Mouse (Mus musculus): ENCODE measurements around the gene Cep128. TPM values are rescaled to one million over a fixed set of nuclear protein-coding genes. Genes with fewer than 3 reads are reported as not detected.

The Cep128 gene
- polyA plus RNA-seq, 1 experiment from 2014 or later = 11.1 TPM

DNA sequence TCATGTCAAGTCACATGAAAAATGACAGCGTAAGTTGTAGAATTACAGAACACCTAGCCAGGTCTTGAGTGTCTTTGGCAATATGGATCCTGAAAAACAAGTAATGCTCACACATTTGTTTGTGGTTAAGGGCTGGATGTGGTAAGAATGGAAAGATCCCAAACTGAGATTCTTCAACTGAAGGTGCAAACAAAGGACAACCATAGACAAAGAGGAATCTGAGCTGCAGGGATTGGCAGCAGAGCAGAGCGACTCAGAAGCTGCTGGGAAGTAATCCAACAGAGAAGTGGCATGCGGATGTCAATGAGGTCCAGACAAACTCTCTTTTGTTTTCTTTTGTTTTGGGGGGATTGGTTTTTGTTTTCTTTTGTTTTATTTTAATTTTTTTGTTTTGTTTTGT lies 121.4 kb downstream of the Cep128 start:
- H3K4me3 ChIP-seq (replicated peaks) = no peak overlapping the region
- 56% methylated on average over 3 of the region's 3 CpGs for WGBS

DNA sequence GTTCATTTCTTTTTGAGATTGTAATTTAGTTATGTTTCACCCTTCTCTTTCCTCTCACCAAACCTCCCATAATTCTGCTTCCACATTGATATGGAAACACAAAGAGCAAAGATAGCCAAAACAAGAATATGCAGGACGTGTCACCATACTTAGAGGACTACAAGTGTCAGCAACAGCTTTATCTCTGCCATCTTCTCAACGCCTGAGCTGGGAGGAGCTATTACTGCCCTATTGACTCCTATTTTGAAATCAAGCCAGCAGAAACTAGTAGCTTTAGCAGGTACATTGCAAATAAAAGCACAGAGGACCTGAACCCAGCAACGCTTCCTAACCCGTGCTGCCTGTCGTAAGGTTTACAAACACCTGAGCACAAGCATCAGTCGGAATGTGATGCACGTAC lies 127.9 kb downstream of the Cep128 start:
- Histone ChIP-seq H3K4me3 (replicated peaks) (no peak overlapping the region), H3K9me3 (replicated peaks) (no peaks in the 10 kb centered on the region), H3K27me3 (no peaks in the 10 kb centered on the region), H3K36me3 (no peaks in the 10 kb centered on the region), H3K27ac (replicated peaks) (no peak overlapping the region), H3K4me2 (replicated peaks) (no peak overlapping the region), H3K9ac (no peak overlapping the region), H3K4me1 (no peaks in the 10 kb centered on the region)
- 88% methylated on average over 7 of the region's 7 CpGs for WGBS
- ATAC-seq (ENCODE audit: insufficient number of reproducible peaks, low FRiP score, low TSS enrichment, low read depth) = no peak

More for the DNA sequence above, 121.4 kb downstream of the Cep128 start:
- H3K27me3 ChIP-seq = no peaks in the 10 kb centered on the region
- no peaks in the 10 kb centered on the region for H3K36me3 ChIP-seq
- H3K4me2 ChIP-seq (replicated peaks) = no peak overlapping the region
- no peaks in the 10 kb centered on the region for H3K9me3 ChIP-seq (replicated peaks)
- no peak overlapping the region for H3K9ac ChIP-seq
- H3K27ac ChIP-seq (replicated peaks) = no peak overlapping the region
- no peaks in the 10 kb centered on the region for H3K4me1 ChIP-seq
- ATAC-seq (ENCODE audit: insufficient number of reproducible peaks, low FRiP score, low TSS enrichment, low read depth) = no peak

DNA sequence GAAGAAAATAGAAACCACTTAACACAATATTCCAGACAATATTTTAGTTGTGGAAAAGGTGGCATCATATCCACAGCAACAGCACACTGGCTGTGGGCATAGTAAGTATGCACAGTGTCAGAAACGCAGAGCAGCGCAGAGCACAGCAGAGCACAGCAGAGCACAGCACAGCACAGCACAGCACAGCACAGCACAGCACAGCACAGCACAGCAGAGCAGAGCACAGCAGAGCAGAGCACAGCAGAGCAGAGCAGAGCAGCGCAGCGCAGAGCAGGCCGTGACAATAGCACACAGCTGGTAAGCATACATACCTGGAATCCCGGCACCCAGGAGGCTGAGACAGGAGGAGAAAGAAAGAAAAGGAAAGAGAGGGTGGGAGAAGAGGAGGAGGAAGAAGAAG lies 129.4 kb downstream of the Cep128 start:
- 91% methylated on average over 6 of the region's 6 CpGs for WGBS
- no peaks in the 10 kb centered on the region for H3K4me1 ChIP-seq
- H3K9me3 ChIP-seq (replicated peaks) = no peaks in the 10 kb centered on the region
- H3K4me2 ChIP-seq (replicated peaks) = no peak overlapping the region
- no peak overlapping the region for H3K9ac ChIP-seq
- no peaks in the 10 kb centered on the region for H3K27me3 ChIP-seq
- no peak for ATAC-seq (ENCODE audit: insufficient number of reproducible peaks, low FRiP score, low TSS enrichment, low read depth)
- H3K4me3 ChIP-seq (replicated peaks) = no peak overlapping the region
- H3K27ac ChIP-seq (replicated peaks) = no peak overlapping the region
- no peaks in the 10 kb centered on the region for H3K36me3 ChIP-seq

DNA sequence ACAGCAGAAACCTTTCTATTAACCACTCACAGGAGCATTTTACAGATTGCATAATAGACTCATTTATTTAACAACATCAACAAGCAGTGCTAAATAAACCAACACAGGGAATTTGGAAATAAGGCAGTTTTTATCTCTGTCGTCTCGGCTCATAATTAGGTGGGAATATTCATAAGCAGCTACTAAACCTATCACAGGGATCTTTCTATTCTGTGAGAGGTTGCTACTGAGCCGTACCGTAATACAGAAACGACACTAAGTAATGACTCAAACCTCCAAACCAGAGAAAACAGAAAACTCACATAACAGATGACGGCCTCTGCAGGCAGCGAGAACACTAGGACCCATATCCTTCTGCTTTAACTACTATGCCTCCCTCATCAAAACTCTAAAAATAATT lies 163.6 kb downstream of the Cep128 start:
- H3K4me3 ChIP-seq (replicated peaks) = no peak overlapping the region
- no peaks in the 10 kb centered on the region for H3K9me3 ChIP-seq (replicated peaks)
- 83% methylated on average over 7 of the region's 7 CpGs for WGBS
- H3K27ac ChIP-seq (replicated peaks) = no peak overlapping the region
- H3K9ac ChIP-seq = no peak overlapping the region
- H3K36me3 ChIP-seq = no peaks in the 10 kb centered on the region
- no peaks in the 10 kb centered on the region for H3K27me3 ChIP-seq
- H3K4me1 ChIP-seq = no peaks in the 10 kb centered on the region
- H3K4me2 ChIP-seq (replicated peaks) = no peak overlapping the region
- no peak for ATAC-seq (ENCODE audit: insufficient number of reproducible peaks, low FRiP score, low TSS enrichment, low read depth)

DNA sequence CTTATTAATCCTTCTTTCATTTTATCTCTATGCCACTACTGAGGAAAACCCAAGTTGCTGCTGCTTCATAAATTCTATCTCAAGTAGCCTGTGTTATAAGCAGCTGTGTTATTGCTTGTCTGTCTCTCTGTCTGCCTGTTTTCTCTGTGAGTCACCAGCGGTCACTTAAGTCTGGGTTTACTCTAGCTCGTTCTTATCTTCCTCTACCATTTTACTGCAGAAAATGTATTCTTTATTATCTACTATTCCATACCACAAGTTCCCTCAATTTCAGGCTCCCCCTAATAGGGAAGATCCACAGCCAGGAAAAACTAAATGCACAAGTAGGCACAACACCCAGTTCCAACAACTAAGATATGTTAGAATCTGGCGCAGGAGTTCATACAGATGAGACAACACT lies 178.7 kb downstream of the Cep128 start:
- WGBS = 82% methylated on average over 3 of the region's 3 CpGs
- H3K4me1 ChIP-seq = no peaks in the 10 kb centered on the region
- no peak overlapping the region for H3K9ac ChIP-seq
- no peak overlapping the region for H3K4me3 ChIP-seq (replicated peaks)
- H3K9me3 ChIP-seq (replicated peaks) = no peaks in the 10 kb centered on the region
- no peak for ATAC-seq (ENCODE audit: insufficient number of reproducible peaks, low FRiP score, low TSS enrichment, low read depth)
- H3K27ac ChIP-seq (replicated peaks) = no peak overlapping the region
- H3K36me3 ChIP-seq = no peaks in the 10 kb centered on the region
- no peak overlapping the region for H3K4me2 ChIP-seq (replicated peaks)
- no peaks in the 10 kb centered on the region for H3K27me3 ChIP-seq

DNA sequence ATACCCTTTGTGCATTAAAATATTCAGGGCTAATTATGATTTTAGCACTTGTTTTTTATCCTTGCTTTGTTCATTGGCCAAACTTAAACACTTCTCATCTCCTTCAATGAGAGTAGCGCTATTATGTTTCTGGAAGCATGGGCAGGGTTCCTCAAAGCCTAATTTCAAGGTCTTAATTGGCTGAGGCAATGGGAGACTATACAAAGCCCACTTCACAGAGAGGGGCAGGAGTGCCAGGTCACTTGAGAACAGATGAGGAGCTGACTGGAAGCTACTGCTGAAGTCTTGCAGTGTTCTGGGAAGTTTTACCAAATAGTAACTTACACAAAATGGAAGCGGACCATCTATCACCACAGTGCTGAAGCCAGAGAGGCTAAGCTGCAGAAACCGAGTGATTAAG lies 179.9 kb downstream of the Cep128 start:
- Histone ChIP-seq H3K9ac (no peak overlapping the region), H3K4me3 (replicated peaks) (no peak overlapping the region), H3K27me3 (no peaks in the 10 kb centered on the region), H3K4me1 (no peaks in the 10 kb centered on the region), H3K9me3 (replicated peaks) (no peaks in the 10 kb centered on the region), H3K36me3 (no peaks in the 10 kb centered on the region), H3K4me2 (replicated peaks) (no peak overlapping the region), H3K27ac (replicated peaks) (no peak overlapping the region)
- no peak for ATAC-seq (ENCODE audit: insufficient number of reproducible peaks, low FRiP score, low TSS enrichment, low read depth)
- 85% methylated on average over 3 of the region's 3 CpGs for WGBS

DNA sequence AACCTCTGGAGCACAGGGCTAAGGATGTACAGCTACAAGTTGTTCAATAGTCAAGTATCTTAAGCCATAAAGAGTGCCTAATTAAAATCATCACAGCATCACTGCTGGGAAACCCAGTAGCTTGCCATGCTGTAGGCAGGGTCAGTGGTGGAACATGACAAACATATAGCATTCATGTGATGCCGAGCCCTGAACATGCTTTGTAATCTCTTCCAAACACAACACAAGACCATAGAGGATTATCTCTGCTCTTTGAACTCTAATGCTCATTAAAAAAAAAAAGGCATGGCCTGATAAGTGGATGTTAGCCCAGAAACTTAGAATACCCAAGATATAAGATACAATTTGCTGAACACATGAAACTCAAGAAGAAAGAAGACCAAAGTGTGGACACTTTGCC lies 181.7 kb downstream of the Cep128 start:
- Histone ChIP-seq H3K27me3 (no peaks in the 10 kb centered on the region), H3K4me3 (replicated peaks) (no peak overlapping the region), H3K9me3 (replicated peaks) (no peaks in the 10 kb centered on the region), H3K4me1 (no peaks in the 10 kb centered on the region), H3K4me2 (replicated peaks) (no peak overlapping the region), H3K27ac (replicated peaks) (no peak overlapping the region), H3K36me3 (no peaks in the 10 kb centered on the region), H3K9ac (no peak overlapping the region)
- 77% methylated on average over 1 of the region's 1 CpGs for WGBS
- no peak for ATAC-seq (ENCODE audit: insufficient number of reproducible peaks, low FRiP score, low TSS enrichment, low read depth)

DNA sequence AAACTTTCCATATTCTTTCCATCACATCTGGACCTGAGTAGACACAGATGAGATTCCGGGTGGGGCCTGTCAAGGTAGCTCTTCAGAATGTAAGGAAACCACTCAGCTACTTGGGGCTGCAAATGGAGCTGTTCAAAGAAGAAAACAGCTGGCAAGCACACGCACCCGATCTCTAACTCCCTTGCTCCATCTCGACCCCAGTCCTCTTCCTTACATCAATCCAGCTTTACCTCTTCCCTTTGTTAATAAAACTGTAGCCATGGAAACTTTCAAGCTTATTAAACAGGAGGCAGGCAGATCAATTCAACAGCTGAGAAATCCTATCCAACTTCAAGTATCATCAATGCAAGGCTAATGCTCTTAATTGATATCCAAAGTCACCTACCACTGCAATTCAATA lies 195.1 kb downstream of the Cep128 start:
- Histone ChIP-seq H3K27ac (replicated peaks) (no peak overlapping the region), H3K4me3 (replicated peaks) (no peak overlapping the region), H3K4me1 (no peaks in the 10 kb centered on the region), H3K27me3 (no peaks in the 10 kb centered on the region), H3K9me3 (replicated peaks) (no peaks in the 10 kb centered on the region), H3K4me2 (replicated peaks) (no peak overlapping the region), H3K36me3 (no peaks in the 10 kb centered on the region), H3K9ac (no peak overlapping the region)
- 37% methylated on average over 4 of the region's 4 CpGs for WGBS
- no peak for ATAC-seq (ENCODE audit: insufficient number of reproducible peaks, low FRiP score, low TSS enrichment, low read depth)

DNA sequence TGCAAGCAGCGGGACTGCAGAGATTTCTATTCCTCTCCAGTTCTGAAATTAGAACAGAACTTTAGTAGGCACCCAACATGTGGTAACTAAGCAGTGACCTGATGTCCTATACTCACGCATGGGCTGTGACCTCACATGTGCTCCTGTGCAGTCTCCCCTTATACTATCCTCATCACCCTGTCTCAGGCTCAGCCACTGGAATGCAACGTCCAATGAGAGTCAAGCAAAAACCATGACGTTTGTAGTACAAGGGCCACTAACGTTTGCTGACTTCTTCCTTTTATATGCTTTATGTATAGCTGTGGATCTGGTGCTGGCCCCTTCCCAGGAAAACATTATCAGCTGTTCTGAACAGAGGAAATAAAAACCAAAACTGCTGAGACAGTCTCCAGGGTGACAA lies 198.6 kb downstream of the Cep128 start:
- Histone ChIP-seq H3K4me1 (no peaks in the 10 kb centered on the region), H3K27me3 (no peaks in the 10 kb centered on the region), H3K4me3 (replicated peaks) (no peak overlapping the region), H3K27ac (replicated peaks) (no peak overlapping the region), H3K9ac (no peak overlapping the region), H3K36me3 (no peaks in the 10 kb centered on the region), H3K4me2 (replicated peaks) (no peak overlapping the region), H3K9me3 (replicated peaks) (no peaks in the 10 kb centered on the region)
- 61% methylated on average over 5 of the region's 5 CpGs for WGBS
- ATAC-seq (ENCODE audit: insufficient number of reproducible peaks, low FRiP score, low TSS enrichment, low read depth) = no peak

DNA sequence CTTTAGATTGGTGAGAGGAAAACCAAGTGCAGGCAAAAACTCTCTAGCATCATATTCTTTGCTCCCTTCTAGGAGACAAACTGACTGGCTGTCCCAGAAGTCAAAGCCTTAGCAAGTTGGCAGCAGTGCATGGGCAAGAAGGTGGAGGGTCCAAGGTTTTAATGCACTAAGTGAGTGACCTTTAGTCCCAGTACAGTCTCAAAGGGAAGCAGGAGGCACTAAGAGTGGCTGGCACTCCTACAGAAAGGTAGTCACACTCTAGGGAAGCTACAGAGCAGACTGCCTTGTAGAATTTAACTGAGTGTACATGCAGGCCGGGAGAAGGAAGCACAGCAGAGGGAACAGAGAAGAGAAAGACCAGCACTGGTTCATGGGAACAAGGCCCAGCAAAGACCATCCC lies 199.6 kb downstream of the Cep128 start:
- H3K4me3 ChIP-seq (replicated peaks) = no peak overlapping the region
- 93% methylated on average over 1 of the region's 1 CpGs for WGBS
- ATAC-seq (ENCODE audit: insufficient number of reproducible peaks, low FRiP score, low TSS enrichment, low read depth) = no peak
- H3K27me3 ChIP-seq = no peaks in the 10 kb centered on the region
- no peaks in the 10 kb centered on the region for H3K36me3 ChIP-seq
- H3K4me2 ChIP-seq (replicated peaks) = no peak overlapping the region
- no peaks in the 10 kb centered on the region for H3K4me1 ChIP-seq
- H3K9me3 ChIP-seq (replicated peaks) = no peaks in the 10 kb centered on the region
- H3K27ac ChIP-seq (replicated peaks) = no peak overlapping the region
- no peak overlapping the region for H3K9ac ChIP-seq

DNA sequence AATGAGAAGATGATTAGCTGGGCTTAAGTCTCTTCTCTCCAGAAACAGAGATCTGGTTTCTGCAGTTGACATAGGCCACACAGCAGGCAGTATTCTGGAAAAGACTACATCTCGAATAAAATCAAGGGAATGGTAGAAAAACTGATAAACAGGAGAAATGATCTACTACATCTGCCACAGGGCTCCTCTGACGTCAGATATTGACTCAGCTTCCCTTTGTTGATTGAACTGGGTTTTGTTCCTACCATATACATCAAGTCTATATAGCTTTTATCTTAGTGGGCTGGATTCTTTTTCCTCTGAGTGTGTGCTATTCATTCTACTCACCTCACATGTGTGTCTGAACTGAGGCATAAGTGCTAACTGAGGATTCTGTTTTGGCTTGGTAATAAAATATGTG lies 200.3 kb downstream of the Cep128 start:
- H3K4me3 ChIP-seq (replicated peaks) = no peak overlapping the region
- H3K9me3 ChIP-seq (replicated peaks) = no peaks in the 10 kb centered on the region
- ATAC-seq (ENCODE audit: insufficient number of reproducible peaks, low FRiP score, low TSS enrichment, low read depth) = no peak
- no peaks in the 10 kb centered on the region for H3K36me3 ChIP-seq
- no peaks in the 10 kb centered on the region for H3K27me3 ChIP-seq
- no peaks in the 10 kb centered on the region for H3K4me1 ChIP-seq
- no peak overlapping the region for H3K27ac ChIP-seq (replicated peaks)
- 60% methylated on average over 2 of the region's 2 CpGs for WGBS
- no peak overlapping the region for H3K4me2 ChIP-seq (replicated peaks)
- no peak overlapping the region for H3K9ac ChIP-seq

DNA sequence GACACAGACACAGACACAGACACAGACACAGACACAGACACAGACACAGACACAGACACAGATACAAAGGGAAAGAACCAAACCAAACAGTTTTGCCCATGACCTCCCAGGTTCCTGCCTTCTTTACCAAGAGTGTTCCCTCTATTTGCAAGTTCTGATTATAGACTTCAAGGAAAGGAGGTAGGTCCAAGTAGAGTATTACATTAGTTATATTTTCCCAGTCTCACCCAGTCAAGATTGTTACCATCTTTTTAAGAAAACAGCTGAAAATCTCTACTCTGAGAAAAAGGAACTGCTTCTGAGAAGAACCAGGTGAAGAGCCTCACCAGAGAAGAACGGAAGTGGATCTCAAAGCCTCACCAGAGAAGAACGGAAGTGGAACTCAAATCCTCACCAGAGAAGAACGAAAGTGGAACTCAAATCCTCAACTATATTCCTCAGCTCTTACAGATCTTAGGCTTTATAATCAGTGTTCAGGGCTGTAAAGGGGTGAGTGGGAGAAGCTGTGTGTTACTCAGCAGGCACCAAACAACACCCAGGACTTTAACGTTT lies 200.8 kb downstream of the Cep128 start:
- WGBS = 85% methylated on average over 4 of the region's 4 CpGs
- Histone ChIP-seq H3K9me3 (replicated peaks) (no peaks in the 10 kb centered on the region), H3K4me2 (replicated peaks) (no peak overlapping the region), H3K4me1 (no peaks in the 10 kb centered on the region), H3K27ac (replicated peaks) (no peak overlapping the region), H3K27me3 (no peaks in the 10 kb centered on the region), H3K4me3 (replicated peaks) (no peak overlapping the region), H3K36me3 (no peaks in the 10 kb centered on the region), H3K9ac (no peak overlapping the region)
- ATAC-seq (ENCODE audit: insufficient number of reproducible peaks, low FRiP score, low TSS enrichment, low read depth) = no peak

Measured in embryonic facial prominence, embryonic 15.5 days (tissue).